Mouse (Mus musculus) lung, postnatal 10 days (tissue): ENCODE data around the gene Ntf5.

Experiments used
- DNase-seq: peaks from one replicate; pipeline ENCODE4 v3.0.0; 2021

Ntf5 gene

GRCm38 (mm10) chr7:45405091-45406075, 8.1 kb upstream of the Ntf5 start, which contains the start of gene Kcna7:
Gene Kcna7, plus strand, starts transcription at chr7:45405653.
- peak; percentile 83 for DNase-seq

- peak; percentile 31 for DNase-seq
These were observed 7.0 kb upstream of the Ntf5 start for GRCm38 (mm10) chr7:45406157-45407156.

GRCm38 (mm10) chr7:45407836-45408235, 5.7 kb upstream of the Ntf5 start:
- DNase-seq: no peak

GRCm38 (mm10) chr7:45408351-45408750, 5.1 kb upstream of the Ntf5 start:
- DNase-seq: no peak

GRCm38 (mm10) chr7:45408949-45409348, 4.5 kb upstream of the Ntf5 start:
- DNase-seq: no peak

GRCm38 (mm10) chr7:45409497-45410163, 3.9 kb upstream of the Ntf5 start:
- no peak for DNase-seq

GRCm38 (mm10) chr7:45412421-45412820, 1.1 kb upstream of the Ntf5 start:
- no peak for DNase-seq

- DNase-seq: peak; percentile 62
These were observed 607 bp downstream of the Ntf5 start for GRCm38 (mm10) chr7:45413864-45414739.

- DNase-seq: no peak
These were observed 1.3 kb downstream of the Ntf5 start for GRCm38 (mm10) chr7:45414740-45415224.

GRCm38 (mm10) chr7:45415636-45416035, 2.1 kb downstream of the Ntf5 start:
- no peak for DNase-seq

GRCm38 (mm10) chr7:45417962-45418492, 4.5 kb downstream of the Ntf5 start:
- no peak for DNase-seq

- DNase-seq: peak; percentile 48
These were observed 6.5 kb downstream of the Ntf5 start for GRCm38 (mm10) chr7:45419859-45420614.

- DNase-seq: no peak
These were observed 7.1 kb downstream of the Ntf5 start, which contains the start of gene Lhb for GRCm38 (mm10) chr7:45420615-45420919. Gene Lhb, plus strand, starts transcription at chr7:45420820.

- no peak for DNase-seq
These were observed 7.7 kb downstream of the Ntf5 start for GRCm38 (mm10) chr7:45421194-45421593.

- no peak for DNase-seq
These were observed 13.1 kb downstream of the Ntf5 start for GRCm38 (mm10) chr7:45426556-45426955.

GRCm38 (mm10) chr7:45433835-45434202, 20.3 kb downstream of the Ntf5 start:
- no peak for DNase-seq

- peak; percentile 100 for DNase-seq
These were observed 20.9 kb downstream of the Ntf5 start, which contains the start of gene Gys1 for GRCm38 (mm10) chr7:45434203-45435015. Gene Gys1, plus strand, starts transcription at chr7:45434844.

- DNase-seq: peak; percentile 49
These were observed 21.5 kb downstream of the Ntf5 start for GRCm38 (mm10) chr7:45435038-45435437.

- no peak for DNase-seq
These were observed 22.9 kb downstream of the Ntf5 start for GRCm38 (mm10) chr7:45436444-45436843.
